Mouse (Mus musculus) adrenal gland (tissue): ENCODE data around the gene Myh7b.

Source experiments
- intact Hi-C: fragments of 180-260 bp; cut with DNase I; formaldehyde crosslinking; loops from one replicate; pipeline ENCODE4 v1.15.1; 2025

Gene Myh7b

GRCm38 (mm10) chr2:155633731-155634130 lies 22.7 kb downstream of the Myh7b start:
- intact Hi-C loops = no loop called here

DNA sequence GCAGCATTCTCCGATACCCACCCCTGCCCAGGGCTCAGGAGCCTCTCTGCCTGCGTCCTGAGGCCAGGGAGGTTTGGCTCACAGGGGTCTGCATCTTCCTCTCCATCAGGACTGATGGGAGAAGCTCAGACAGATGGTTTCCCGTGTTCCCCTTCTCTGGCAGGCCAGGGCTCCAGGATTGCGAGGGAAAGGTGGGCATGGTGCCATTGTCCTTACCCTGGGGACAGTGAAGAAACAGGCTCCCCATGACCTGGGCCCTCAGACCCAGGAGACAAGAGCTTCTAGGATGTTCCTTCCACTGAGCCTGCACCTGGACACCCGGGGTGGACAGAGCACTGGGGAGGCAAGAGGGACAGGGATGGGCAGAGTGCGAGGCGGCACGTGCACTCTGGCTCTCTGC lies 23.6 kb downstream of the Myh7b start:
- intact Hi-C loops = no loop called here

DNA sequence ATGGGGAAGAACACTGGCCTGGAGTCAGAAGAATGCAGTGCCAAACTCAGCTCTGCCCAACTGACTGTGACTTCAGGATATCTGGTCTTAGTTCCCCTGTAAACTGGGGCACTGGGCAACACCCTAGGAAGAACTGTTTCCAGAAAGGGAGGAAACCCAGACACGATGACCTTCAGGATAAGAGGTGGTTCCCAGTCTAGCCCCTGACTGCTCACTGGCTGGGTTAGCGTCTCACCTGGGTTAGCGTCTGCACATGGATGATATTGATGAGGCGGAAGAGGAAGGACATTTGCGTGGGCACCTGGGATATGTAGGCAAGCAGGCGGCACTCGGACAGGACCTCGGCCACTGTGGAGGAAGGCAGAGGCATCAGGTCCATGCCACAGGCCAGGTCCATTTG lies 24.9 kb downstream of the Myh7b start:
- intact Hi-C loops = no loop called here

- intact Hi-C loops = no loop called here
Observed at GRCm38 (mm10) chr2:155636881-155637280, 25.9 kb downstream of the Myh7b start.

GRCm38 (mm10) chr2:155637411-155637810 lies 26.4 kb downstream of the Myh7b start:
- intact Hi-C loops = no loop called here

- intact Hi-C loops = no loop called here
Observed at GRCm38 (mm10) chr2:155640656-155641055, 29.6 kb downstream of the Myh7b start.

DNA sequence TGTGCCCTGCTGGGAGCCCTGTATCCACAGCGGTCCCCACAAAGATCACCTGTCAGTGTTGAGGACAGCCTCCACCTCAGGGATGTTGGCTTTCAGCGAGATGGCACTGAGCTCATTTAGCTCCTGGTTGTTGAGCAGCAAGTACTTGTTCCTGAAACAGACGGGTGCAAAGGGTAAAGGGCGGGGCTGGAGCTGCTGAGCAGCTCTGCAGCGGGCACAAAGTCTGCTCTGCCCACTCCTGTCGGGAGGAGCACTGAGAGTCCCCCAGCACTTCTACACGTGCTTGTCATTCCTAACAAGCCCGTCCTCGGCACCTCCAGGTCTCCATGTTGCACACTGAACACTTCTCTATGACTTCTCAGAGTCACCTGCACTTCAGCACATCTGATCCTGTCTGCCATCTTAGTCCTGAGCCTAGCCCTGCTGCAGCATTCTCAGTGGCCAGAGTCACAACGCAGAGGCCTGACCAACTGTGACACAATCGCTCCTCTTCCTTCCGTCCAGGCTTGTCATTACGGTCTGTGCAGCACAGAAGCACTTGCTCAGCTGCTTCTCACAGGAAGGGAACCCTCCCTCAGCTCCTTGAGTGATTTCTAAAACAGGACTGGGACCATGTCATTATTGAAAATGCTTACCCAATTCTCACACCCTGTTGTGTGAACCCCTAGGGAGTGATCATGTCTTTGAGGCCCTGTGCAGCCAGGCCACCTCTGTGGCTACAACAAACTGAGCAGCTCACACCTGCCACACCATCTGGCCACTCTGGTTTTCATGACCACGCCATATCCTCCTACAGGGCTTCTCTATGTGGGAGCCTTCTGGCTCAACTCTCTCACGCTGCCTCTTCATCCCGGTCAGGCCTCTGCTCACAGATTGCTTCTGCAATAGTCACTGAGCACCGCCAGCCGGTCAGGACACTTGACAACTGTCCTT lies 30.8 kb downstream of the Myh7b start:
- intact Hi-C loops = no loop called here

DNA sequence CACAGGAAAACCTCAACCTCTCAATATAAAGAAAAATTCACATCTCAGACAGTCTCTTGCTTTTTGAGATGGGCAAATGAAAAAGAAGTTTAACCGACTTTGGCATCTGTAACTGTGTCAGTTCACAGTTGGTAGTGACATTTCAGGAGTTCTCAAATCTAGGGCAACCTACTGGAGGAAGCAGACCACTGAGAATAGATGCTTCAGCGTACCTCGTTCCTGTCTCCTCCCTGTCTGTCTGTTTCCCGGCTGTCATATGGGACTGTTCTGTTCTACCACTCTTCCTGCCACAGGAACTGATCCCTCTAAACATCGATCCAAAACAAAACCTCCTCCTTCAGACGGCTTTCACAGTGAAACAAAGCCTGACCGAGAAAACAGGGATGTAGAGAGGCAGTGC lies 34.7 kb downstream of the Myh7b start:
- intact Hi-C loops = no loop called here

- intact Hi-C loops = no loop called here
Observed at GRCm38 (mm10) chr2:155652618-155653017, 41.6 kb downstream of the Myh7b start.

GRCm38 (mm10) chr2:155655759-155656372 lies 44.9 kb downstream of the Myh7b start:
- intact Hi-C loops = no loop called here

- intact Hi-C loops = loop anchor here (5.0 kb wide), 1 partner anchor 105 kb away; no protein-coding TSS in a partner anchor
Observed at GRCm38 (mm10) chr2:155662390-155662789, 51.4 kb downstream of the Myh7b start.

- intact Hi-C loops = loop anchor here (5.0 kb wide), 1 partner anchor 104 kb away; no protein-coding TSS in a partner anchor
Observed at GRCm38 (mm10) chr2:155663097-155663496, 52.1 kb downstream of the Myh7b start.

DNA sequence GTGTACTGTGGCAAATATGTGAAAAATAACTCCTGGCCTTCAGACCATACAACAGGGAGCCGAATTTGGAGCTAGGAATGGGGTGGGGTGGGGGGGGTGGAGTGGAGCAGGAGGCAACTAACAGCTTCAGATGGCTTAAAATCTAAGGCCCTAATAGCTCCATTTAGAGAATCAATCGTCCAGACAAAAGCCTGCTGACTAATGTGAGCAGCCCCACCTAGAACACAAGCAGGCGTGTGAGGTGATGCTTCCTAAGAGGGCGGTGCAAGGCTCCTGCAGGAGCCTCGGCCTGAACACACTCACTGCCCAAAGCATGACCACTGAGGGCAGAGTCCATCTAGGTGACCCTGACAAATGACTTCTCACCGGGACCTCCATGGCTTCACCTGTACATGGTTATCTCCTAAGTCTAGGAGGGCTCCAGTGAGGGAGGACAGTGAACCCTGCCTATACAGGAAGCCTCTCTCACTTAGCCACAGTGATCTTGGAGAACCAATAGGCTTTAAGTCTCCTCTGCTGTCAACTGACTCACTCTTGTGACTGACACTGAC lies 53.0 kb downstream of the Myh7b start:
- intact Hi-C loops = loop anchor here (5.0 kb wide), 1 partner anchor 103 kb away; no protein-coding TSS in a partner anchor

- intact Hi-C loops = no loop called here
Observed at GRCm38 (mm10) chr2:155667881-155668280, 56.9 kb downstream of the Myh7b start.

GRCm38 (mm10) chr2:155668461-155668860 lies 57.4 kb downstream of the Myh7b start:
- intact Hi-C loops = no loop called here

- intact Hi-C loops = no loop called here
Observed at GRCm38 (mm10) chr2:155671236-155671635, 60.2 kb downstream of the Myh7b start.

GRCm38 (mm10) chr2:155673546-155673945 lies 62.5 kb downstream of the Myh7b start:
- intact Hi-C loops = no loop called here

- intact Hi-C loops = no loop called here
Observed at GRCm38 (mm10) chr2:155675118-155675517, 64.1 kb downstream of the Myh7b start.

DNA sequence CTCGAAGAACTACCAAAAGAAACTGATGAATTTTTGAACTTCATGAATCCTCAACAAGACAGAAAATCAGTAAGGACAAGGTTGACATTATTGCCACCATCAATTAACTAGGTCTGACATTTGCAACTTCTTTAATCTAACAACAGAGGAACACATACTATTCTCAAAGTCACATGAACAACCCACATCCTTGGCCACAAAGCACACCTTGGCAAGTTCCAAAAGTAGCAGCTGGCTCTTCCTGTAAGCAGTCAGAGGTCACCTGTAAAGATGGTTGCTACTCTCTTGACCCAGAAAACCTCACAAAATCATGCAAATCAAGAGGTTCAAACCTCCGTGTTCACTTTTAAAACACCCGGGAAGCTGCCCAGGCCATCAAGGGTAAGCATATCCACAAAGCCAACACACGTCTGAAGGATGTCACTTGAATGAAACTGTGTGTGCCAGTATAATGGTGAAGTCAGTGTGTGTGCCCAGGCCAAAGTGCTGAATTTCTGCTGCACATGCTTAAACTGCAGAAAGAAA lies 68.6 kb downstream of the Myh7b start:
- intact Hi-C loops = no loop called here

- intact Hi-C loops = no loop called here
Observed at GRCm38 (mm10) chr2:155680591-155680990, 69.6 kb downstream of the Myh7b start.

DNA sequence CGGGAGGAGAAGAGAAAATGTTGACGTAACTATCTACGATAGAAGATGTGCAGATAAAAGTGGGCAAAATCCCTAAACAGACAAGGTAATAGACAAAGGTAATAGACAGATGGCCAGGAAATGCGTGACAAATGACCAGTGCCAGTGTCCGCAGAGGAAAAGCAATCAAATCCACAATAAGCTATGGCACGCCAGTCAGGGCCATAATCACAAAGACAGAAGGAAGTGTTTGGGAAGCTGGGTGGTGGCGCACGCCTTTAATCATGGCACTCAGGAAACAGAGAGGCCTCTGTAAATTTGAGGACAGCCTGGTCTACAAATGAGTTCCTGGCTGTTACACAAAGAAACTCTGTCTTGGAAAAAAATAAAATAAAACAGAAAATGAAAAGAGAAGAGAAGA lies 70.2 kb downstream of the Myh7b start:
- intact Hi-C loops = no loop called here

- intact Hi-C loops = no loop called here
Observed at GRCm38 (mm10) chr2:155681874-155682273, 70.9 kb downstream of the Myh7b start.
